Mouse (Mus musculus) C2C12 (cell line): ENCODE measurements around the gene Fam169a.

ENCODE experiments used
- CTCF ChIP-seq: IDR thresholded peaks from one replicate; pipeline ENCODE4 v1.5.1; 2011; ENCODE audit not compliant: control insufficient read depth, insufficient read depth, insufficient read length
- MAX ChIP-seq: IDR thresholded peaks from one replicate; pipeline ENCODE4 v1.6.1; 2011; ENCODE audit warnings: mild to moderate bottlenecking, control low read depth
- MYOG ChIP-seq: IDR thresholded peaks from one replicate; pipeline ENCODE4 v1.6.1; 2011; ENCODE audit not compliant: control insufficient read depth, insufficient read length; ENCODE audit errors: extremely low read depth

- TF ChIP-seq CTCF (no peak), MYOG (no peak), MAX (no peak)
Observed at GRCm38 (mm10) chr13:97088183-97088582, 21.1 kb downstream of the Fam169a start.
